Mouse (Mus musculus): Measurements from ENCODE around the gene Pde3a. TPM values are rescaled to one million over a fixed set of nuclear protein-coding genes. Genes with fewer than 3 reads are reported as not detected.
"Not testable (repeated sequence)": the region's sequence is repeated elsewhere in the genome, so short reads cannot be mapped to it uniquely, and the experiment has no call there.

Gene Pde3a
- total RNA-seq, 4 experiments from 2014 or later = 10.4 to 20.4 (median 13.6) TPM

GRCm38 (mm10) chr6:141267888-141268570 lies 19.0 kb downstream of the Pde3a start:
- no peak for DNase-seq

GRCm38 (mm10) chr6:141268871-141269270 lies 19.8 kb downstream of the Pde3a start:
- no peak for DNase-seq

GRCm38 (mm10) chr6:141271133-141271532 lies 22.1 kb downstream of the Pde3a start:
- no peak for DNase-seq

- no peak for DNase-seq
Observed at GRCm38 (mm10) chr6:141271579-141271978, 22.5 kb downstream of the Pde3a start.

- DNase-seq = no peak
Observed at GRCm38 (mm10) chr6:141273685-141274084, 24.6 kb downstream of the Pde3a start.

GRCm38 (mm10) chr6:141281685-141282084 lies 32.6 kb downstream of the Pde3a start:
- DNase-seq = no peak

GRCm38 (mm10) chr6:141282796-141283195 lies 33.7 kb downstream of the Pde3a start:
- DNase-seq = no peak

GRCm38 (mm10) chr6:141291195-141291594 lies 42.1 kb downstream of the Pde3a start:
- no peak for DNase-seq

GRCm38 (mm10) chr6:141292826-141293459 lies 43.9 kb downstream of the Pde3a start:
- no peak for DNase-seq

GRCm38 (mm10) chr6:141293460-141293853 lies 44.4 kb downstream of the Pde3a start:
- DNase-seq = no peak

GRCm38 (mm10) chr6:141295264-141295663 lies 46.2 kb downstream of the Pde3a start:
- DNase-seq = no peak

- no peak for DNase-seq
Observed at GRCm38 (mm10) chr6:141301750-141302748, 53.0 kb downstream of the Pde3a start.

- no peak for DNase-seq
Observed at GRCm38 (mm10) chr6:141302842-141303241, 53.8 kb downstream of the Pde3a start.

- no peak for DNase-seq
Observed at GRCm38 (mm10) chr6:141307326-141307725, 58.3 kb downstream of the Pde3a start.

GRCm38 (mm10) chr6:141308451-141308850 lies 59.4 kb downstream of the Pde3a start:
- DNase-seq = no peak

- no peak for DNase-seq
Observed at GRCm38 (mm10) chr6:141309872-141310271, 60.8 kb downstream of the Pde3a start.

GRCm38 (mm10) chr6:141310351-141310750 lies 61.3 kb downstream of the Pde3a start:
- no peak for DNase-seq

GRCm38 (mm10) chr6:141311615-141312014 lies 62.5 kb downstream of the Pde3a start:
- no peak for DNase-seq

GRCm38 (mm10) chr6:141313112-141313511 lies 64.0 kb downstream of the Pde3a start:
- DNase-seq = no peak

- DNase-seq = no peak
Observed at GRCm38 (mm10) chr6:141318440-141318839, 69.4 kb downstream of the Pde3a start.

- no peak for DNase-seq
Observed at GRCm38 (mm10) chr6:141321253-141321652, 72.2 kb downstream of the Pde3a start.

GRCm38 (mm10) chr6:141322961-141323360 lies 73.9 kb downstream of the Pde3a start:
- no peak for DNase-seq

GRCm38 (mm10) chr6:141327134-141327533 lies 78.1 kb downstream of the Pde3a start:
- DNase-seq = not testable (repeated sequence)
